Mouse (Mus musculus): Measurements from ENCODE around the gene Man2a1.

DNA sequence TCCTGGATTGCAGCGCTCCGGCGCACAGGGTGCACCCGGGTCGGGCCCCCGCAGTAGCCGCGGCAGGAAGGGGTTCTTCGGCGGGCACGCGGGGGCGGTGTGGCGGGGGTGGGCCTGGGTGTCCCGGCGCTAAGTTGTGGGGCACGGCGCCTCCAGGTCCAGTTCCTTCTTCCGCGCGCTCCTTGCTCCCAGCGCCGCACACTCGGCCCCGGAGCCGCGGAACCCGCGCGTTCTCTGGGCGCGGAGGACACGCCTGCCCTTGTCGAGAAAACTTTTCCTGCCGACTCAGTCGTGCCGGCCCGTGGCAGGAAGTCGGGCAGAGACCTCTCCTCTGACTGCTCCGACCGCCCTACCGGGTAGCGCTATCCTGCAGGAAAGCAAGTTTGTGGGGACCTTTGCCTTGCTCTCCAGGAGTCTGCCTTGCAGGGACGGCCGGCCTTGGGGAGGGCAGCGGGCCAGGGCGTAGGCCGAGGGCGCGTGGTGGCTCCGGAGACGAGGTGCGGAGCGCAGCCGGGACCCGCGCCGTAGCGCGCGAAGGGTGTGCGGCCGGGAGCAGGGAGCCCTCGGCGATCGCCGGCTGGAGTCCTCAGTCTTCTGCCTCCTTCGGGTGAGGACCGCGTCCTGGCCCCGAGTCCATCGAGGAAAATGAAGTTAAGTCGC lies 685 bp downstream of the Man2a1 start:
- TF ChIP-seq GATA1 (IDR thresholded peaks at IDR 0.05; ENCODE audit: low read length) (no peak), TAL1 (IDR thresholded peaks at IDR 0.05; ENCODE audit: low read length) (no peak)

Data from erythroblast, embryonic 14.5 days (primary cell).